In the genomic region with DNA sequence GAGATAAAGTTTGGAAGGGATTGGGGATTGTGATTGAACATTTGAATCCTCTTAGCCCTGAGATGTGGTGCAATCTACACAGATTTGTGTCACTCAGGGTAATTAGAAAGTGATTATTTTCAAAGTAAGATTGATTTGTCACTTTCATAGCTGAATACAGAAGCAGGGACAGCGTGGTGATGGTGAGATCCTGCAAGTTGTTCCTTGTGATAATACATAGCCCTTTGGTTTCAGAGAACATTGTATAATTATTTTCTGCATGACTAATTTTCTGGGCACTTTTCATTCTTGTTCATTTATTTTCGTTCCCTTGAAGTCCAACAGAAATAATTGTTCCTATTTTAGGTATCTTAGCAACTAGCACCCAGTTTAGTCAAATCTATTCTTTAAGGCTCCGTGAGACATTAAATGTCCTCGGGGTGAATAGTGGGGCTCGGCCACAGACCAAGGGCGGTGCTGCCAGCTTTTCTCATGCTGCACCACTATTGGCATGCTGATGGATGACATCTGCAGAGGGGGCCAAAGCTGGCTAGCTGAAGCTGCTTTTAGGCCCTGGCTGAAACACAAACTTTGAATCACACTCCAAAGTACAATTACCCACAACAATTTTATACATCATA, we compare ENCODE assay signal across 13 mouse cellular contexts.
DNase-seq lines count a peak whose midpoint lies in the region; ATAC-seq lines count a peak whose summit lies in the region.
"Had no signal": no experiment of that assay in that cellular context is flagged by ENCODE, and none has a peak within 500 bp of the region (broad histone marks: within the 10 kb centered on the region; RNA-seq: fewer than 3 reads in every experiment).

No protein-coding gene starts in this region.

- no peak overlapping the region for H3K4me3 ChIP-seq in neural tube, embryonic 15.5 days (replicated peaks)
- H3K4me3 ChIP-seq: embryonic facial prominence, embryonic 15.5 days; heart, embryonic 12.5 days; kidney, embryonic 15.5 days; liver, embryonic 15.5 days had no signal

- H3K27ac ChIP-seq in neural tube, embryonic 15.5 days (replicated peaks): 0 out of 2 replicates have a peak overlapping the region, but pooled peaks have one; percentile 0
- H3K27ac ChIP-seq: embryonic facial prominence, embryonic 15.5 days; kidney, embryonic 15.5 days; liver, embryonic 15.5 days had no signal

- H3K9ac ChIP-seq in neural tube, embryonic 15.5 days (replicated peaks): no peak overlapping the region
- H3K9ac ChIP-seq: embryonic facial prominence, embryonic 15.5 days; heart, embryonic 12.5 days; kidney, embryonic 15.5 days; liver, embryonic 15.5 days had no signal

- peak; percentile 87 for ATAC-seq in neural tube, embryonic 15.5 days (ENCODE audit: low FRiP score)
- no peak for ATAC-seq in granulocyte monocyte progenitor cell, adult 5-6 weeks (replicated peaks; ENCODE audit: poor library complexity, severe bottlenecking)
- ATAC-seq: Patski had no signal

- DNase-seq in cerebellum, postnatal 14 days: peak; percentile 55 to 61
- DNase-seq in cerebellum, adult 11 months: no peak
- DNase-seq in frontal cortex, postnatal 10 days (ENCODE audit: low spot score in 2 of 2): peak; percentile 18 to 26
- peak; percentile 59 to 62 for DNase-seq in layer of hippocampus, postnatal 36 days
- no peak for DNase-seq in urinary bladder, postnatal 14 days (ENCODE audit: low spot score)
- DNase-seq in thymus, postnatal 0 days (ENCODE audit: low spot score): no peak

- H3K4me1 ChIP-seq in neural tube, embryonic 15.5 days: peaks cover 18% of the 10 kb centered on the region
- H3K4me1 ChIP-seq: embryonic facial prominence, embryonic 15.5 days; kidney, embryonic 15.5 days; liver, embryonic 15.5 days had no signal

- no peaks in the 10 kb centered on the region for H3K36me3 ChIP-seq in neural tube, embryonic 15.5 days
- H3K36me3 ChIP-seq: embryonic facial prominence, embryonic 15.5 days; heart, embryonic 12.5 days; kidney, embryonic 15.5 days; liver, embryonic 15.5 days had no signal

- no peaks in the 10 kb centered on the region for H3K9me3 ChIP-seq in neural tube, embryonic 15.5 days (replicated peaks)
- H3K9me3 ChIP-seq: embryonic facial prominence, embryonic 15.5 days; heart, embryonic 12.5 days; kidney, embryonic 15.5 days; liver, embryonic 15.5 days had no signal

- 16% methylated on average over 6 of the region's 6 CpGs for WGBS in neural tube, embryonic 15.5 days

- H3K4me2 ChIP-seq in neural tube, embryonic 15.5 days: no peak overlapping the region
- H3K4me2 ChIP-seq: embryonic facial prominence, embryonic 15.5 days; heart, embryonic 12.5 days; kidney, embryonic 15.5 days; liver, embryonic 15.5 days had no signal

- no peaks in the 10 kb centered on the region for H3K27me3 ChIP-seq in neural tube, embryonic 15.5 days (replicated peaks)
- H3K27me3 ChIP-seq: embryonic facial prominence, embryonic 15.5 days; heart, embryonic 12.5 days; kidney, embryonic 15.5 days; liver, embryonic 15.5 days had no signal

Comparison
In these comparisons a context has a peak if more than half of its experiments do, and no peak if none do; other contexts are left out.
1. DNase-seq: peak in cerebellum, postnatal 14 days (2 of 2), frontal cortex, postnatal 10 days (2 of 2) and layer of hippocampus, postnatal 36 days (2 of 2); none in cerebellum, adult 11 months (single experiment), urinary bladder, postnatal 14 days (single experiment) and thymus, postnatal 0 days (single experiment).